Mouse (Mus musculus): Measurements from ENCODE around the gene Tnmd.

The Tnmd gene

GRCm38 (mm10) chrX:133850680-133851079, at the start of gene Tnmd:
Gene Tnmd, plus strand, starts transcription at chrX:133850980.
- DNase-seq (ENCODE audit: low spot score in 2 of 2): no peak

GRCm38 (mm10) chrX:133853637-133854036, 2.9 kb downstream of the Tnmd start:
- no peak for DNase-seq (ENCODE audit: low spot score in 2 of 2)

DNA sequence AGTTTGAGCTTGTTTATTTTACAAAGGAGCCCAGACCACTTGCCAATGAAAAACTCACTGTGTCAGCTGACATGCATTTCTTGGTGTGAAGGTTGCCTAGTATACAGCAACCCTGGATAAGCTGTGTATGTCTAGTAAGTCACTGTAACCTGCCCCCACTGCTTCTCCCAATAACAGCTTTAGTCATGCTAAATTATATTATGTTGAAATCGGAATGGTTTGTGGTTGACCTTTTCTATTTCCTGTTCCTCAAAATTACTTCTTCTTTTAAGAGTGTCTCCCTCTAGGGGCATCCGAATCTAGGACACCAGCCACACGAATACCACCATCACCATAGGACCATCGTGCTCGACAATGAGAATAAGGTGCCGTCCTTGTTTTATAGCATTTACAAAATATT, 19.0 kb downstream of the Tnmd start:
- DNase-seq (ENCODE audit: low spot score in 2 of 2): no peak

DNA sequence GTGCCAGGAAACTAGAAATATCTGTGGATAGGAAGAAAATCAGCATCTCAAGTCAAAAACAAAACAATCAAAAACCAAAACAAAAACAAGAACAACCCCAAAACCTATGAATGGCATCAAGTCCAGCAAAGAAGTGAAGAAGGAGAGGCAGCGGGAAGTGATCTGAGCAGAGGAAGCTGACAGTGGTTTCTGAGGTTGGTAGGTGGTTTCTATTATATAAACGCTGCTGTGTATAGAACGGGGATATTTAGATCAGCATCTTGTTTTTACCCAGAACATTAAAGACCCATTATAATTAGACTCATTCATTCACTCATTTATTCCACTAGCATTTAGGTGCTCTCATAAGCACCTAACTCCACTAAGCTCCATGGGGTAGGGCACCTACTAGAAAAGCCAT, 36.5 kb downstream of the Tnmd start:
- DNase-seq (ENCODE audit: low spot score in 2 of 2): no peak

- DNase-seq (ENCODE audit: low spot score in 2 of 2): peak in 1 of 2 experiments; percentile 12
These were observed 37.3 kb downstream of the Tnmd start for GRCm38 (mm10) chrX:133888111-133888510.

DNA sequence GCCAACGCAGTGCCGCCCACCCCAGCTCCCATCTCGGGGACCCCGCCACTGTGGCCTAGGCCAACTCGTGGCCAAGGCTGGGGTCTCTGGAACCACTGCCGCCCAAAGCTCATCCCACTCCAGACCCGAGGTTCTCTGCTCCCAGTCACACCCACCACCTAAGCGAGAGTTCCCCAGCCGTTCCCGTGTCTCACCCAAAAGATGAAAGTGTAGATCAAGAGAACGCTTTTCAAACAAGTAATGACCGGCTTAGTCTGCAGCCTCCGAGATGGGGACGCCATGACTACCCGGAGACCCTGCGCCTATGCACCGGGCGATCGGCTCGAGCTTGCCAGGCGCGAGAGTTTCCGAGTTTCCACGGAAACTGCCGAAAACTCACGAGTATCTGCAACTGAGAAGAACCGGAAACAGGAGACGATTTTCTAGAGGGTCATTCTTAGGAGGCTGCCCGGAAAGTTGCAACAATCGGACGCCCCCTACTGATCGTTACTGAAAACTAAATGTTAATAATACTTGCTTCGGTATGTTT, 47.3 kb downstream of the Tnmd start, which contains the start of gene Tspan6:
TSS of gene Tspan6 (minus strand) at position 416 of the 529 bp plus-strand sequence.
- peak; percentile 69 to 81 for DNase-seq (ENCODE audit: low spot score in 2 of 2)

- no peak for DNase-seq (ENCODE audit: low spot score in 2 of 2)
These were observed 57.5 kb downstream of the Tnmd start, which contains the start of gene Srpx2 for GRCm38 (mm10) chrX:133908261-133908660. Gene Srpx2, plus strand, starts transcription at chrX:133908426.

DNA sequence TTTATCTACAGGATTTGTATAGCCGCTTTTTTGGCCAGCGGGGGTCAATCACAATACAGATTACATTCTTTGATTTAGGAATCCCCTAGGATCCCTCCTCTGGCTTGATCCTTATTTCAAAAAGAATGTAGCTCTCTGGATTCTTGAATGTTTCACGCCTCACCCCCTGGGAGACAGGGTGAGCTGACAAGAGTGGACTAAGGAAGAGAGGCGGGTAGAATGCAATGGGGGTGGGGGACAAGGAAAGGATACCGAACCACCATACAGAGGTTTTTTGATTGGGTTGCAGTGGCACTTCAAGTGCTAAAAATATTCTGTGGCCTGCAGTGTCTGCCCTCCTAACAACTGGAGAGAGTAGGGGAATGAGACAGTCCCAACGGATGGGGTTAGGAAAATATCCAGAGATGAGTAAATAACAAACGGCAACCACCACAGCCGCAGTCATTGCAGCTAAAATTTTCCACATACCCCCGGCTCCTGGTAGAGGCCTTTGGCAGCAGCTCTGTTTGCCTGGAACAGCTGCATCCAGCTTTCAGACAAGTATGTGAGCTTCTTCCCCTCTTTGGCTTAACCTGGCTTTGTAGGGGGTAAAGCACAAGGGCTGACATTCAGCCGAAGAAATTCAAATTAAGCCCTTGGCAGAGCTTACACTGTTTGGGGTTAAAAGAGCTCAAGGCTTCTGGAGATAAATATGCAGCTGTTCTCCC, 60.8 kb downstream of the Tnmd start:
- no peak for DNase-seq (ENCODE audit: low spot score in 2 of 2)

DNA sequence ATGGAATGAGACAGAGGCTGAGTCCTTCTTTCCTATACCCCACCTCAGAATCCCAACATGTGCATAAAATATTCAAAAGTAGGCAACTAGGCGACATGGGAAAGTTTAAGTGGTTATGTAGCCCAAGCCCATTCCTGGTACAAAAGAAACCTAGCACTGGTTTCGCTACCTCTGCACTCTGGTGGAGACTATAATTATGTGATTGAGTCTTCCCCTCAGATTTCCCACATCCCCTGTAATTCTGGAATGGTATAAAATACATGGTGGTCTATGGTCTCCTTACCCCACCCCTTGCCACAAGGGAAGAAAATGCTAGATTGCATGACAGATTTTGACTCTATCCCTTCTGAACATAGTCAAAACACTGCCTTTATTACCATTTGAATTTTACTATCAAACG, 62.2 kb downstream of the Tnmd start:
- DNase-seq (ENCODE audit: low spot score in 2 of 2): no peak

DNA sequence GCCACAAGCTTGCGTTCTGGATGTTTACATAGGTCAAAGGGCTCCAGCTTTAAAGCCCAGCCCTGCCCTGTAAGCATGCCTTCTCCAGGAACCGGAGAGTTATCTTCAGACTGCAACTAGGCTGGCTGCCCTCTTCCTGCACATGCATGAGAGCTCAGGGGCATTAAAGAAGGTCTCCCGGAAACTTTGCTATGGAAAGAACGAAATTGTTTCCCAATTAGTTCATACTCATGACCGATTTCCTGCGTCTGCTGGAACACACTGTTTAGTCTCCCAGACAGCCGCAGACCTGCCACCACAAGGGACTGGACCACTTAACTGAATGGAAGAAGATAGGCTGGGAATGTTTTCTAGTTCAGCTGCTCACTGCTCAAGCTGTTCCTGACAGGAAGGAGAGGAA, 63.4 kb downstream of the Tnmd start:
- no peak for DNase-seq (ENCODE audit: low spot score in 2 of 2)
